Mouse (Mus musculus): ENCODE measurements around the gene Gas1. TPM values are rescaled to one million over a fixed set of nuclear protein-coding genes. Genes with fewer than 3 reads are reported as not detected.

Gas1 gene
- polyA plus RNA-seq, 1 experiment from 2014 or later = 62.4 TPM

GRCm38 (mm10) chr13:60125020-60125419, 52.1 kb downstream of the Gas1 start:
- TF ChIP-seq EP300 (optimal IDR thresholded peaks at IDR 0.05) (no peak), CTCF (IDR thresholded peaks at IDR 0.05; ENCODE audit: low read depth) (no peak)
- WGBS = 58% methylated on average over 3 of the region's 3 CpGs
- H3K27ac ChIP-seq (replicated peaks) = no peak overlapping the region
- DNase-seq (ENCODE audit: low spot score) = no peak
- no peaks in the 10 kb centered on the region for H3K9me3 ChIP-seq (ENCODE audit: control insufficient read depth, low read length)
- H3K4me3 ChIP-seq (ENCODE audit: low read depth, low read length) = no peak overlapping the region
- H3K27me3 ChIP-seq (ENCODE audit: control insufficient read depth, insufficient read depth, low read length) = no peaks in the 10 kb centered on the region
- H3K36me3 ChIP-seq (ENCODE audit: control insufficient read depth, insufficient read depth, low read length) = no peaks in the 10 kb centered on the region
- no peak for ATAC-seq (ENCODE audit: low FRiP score, low TSS enrichment)
- no peak overlapping the region for H3K9ac ChIP-seq (ENCODE audit: low read length)
- no peaks in the 10 kb centered on the region for H3K4me1 ChIP-seq (replicated peaks; ENCODE audit: control insufficient read depth, insufficient read depth)
- no peak overlapping the region for H3K4me2 ChIP-seq (replicated peaks; ENCODE audit: low read depth)

DNA sequence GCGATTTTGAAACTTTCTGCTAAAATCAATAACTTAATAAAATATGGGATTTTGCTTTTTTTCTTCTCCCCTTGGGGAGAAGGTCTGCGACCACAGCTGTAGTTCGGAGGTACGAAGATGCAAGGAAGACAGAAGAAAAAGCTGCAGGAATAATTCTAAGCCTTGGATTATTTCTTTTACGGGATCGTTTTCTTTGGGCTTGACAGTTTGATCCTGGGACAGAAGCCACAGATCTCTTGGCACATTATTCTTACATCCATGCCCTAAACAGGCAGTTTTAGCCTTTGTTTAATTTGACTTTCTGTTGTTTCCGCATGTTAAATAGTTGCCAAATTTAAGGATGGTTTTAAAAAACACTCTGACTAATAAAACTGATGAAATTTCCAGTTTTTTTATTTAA, 52.7 kb downstream of the Gas1 start:
- no peaks in the 10 kb centered on the region for H3K4me1 ChIP-seq (replicated peaks; ENCODE audit: control insufficient read depth, insufficient read depth)
- DNase-seq (ENCODE audit: low spot score) (no peak), ATAC-seq (ENCODE audit: low FRiP score, low TSS enrichment) (no peak)
- no peaks in the 10 kb centered on the region for H3K36me3 ChIP-seq (ENCODE audit: control insufficient read depth, insufficient read depth, low read length)
- H3K9me3 ChIP-seq (ENCODE audit: control insufficient read depth, low read length) = no peaks in the 10 kb centered on the region
- 60% methylated on average over 7 of the region's 7 CpGs for WGBS
- no peak overlapping the region for H3K4me2 ChIP-seq (replicated peaks; ENCODE audit: low read depth)
- H3K9ac ChIP-seq (ENCODE audit: low read length) = no peak overlapping the region
- no peak overlapping the region for H3K4me3 ChIP-seq (ENCODE audit: low read depth, low read length)
- H3K27ac ChIP-seq (replicated peaks) = no peak overlapping the region
- H3K27me3 ChIP-seq (ENCODE audit: control insufficient read depth, insufficient read depth, low read length) = no peaks in the 10 kb centered on the region
- TF ChIP-seq CTCF (IDR thresholded peaks at IDR 0.05; ENCODE audit: low read depth) = no peak

Measured in stomach, postnatal 0 days (tissue).